Mouse (Mus musculus): ENCODE data around the gene Vim. TPM values are rescaled to one million over a fixed set of nuclear protein-coding genes. Genes with fewer than 3 reads are reported as not detected.

The Vim gene
- total RNA-seq, 4 experiments from 2014 or later, result 49.1 to 94.5 (median 69.2) TPM

Other genes starting within 250 kb of the Vim start
- under 1 TPM; 0.26 to 0.49 (median 0.35) TPM for gene Cubn, start 82.1 kb upstream of the Vim start, total RNA-seq (2022)
- gene Trdmt1, start 29.3 kb upstream of the Vim start, total RNA-seq (2022), result 10 to 100 TPM in 1 of 4 experiments, 1 to 10 TPM in 3; 5.0 to 10.5 (median 6.2) TPM
- gene St8sia6, start 220.1 kb downstream of the Vim start, total RNA-seq (2022), result 1 to 10 TPM; 1.2 to 5.9 (median 3.0) TPM